Mouse (Mus musculus) brain, embryonic 14.5 days (tissue): ENCODE measurements around the gene Btf3l4.

Source experiments
- CTCF ChIP-seq: fragments of 200-500 bp; IDR thresholded peaks from 2 replicates; pipeline ENCODE4 v1.5.1; 2012; ENCODE audit warnings: inconsistent platforms, mild to moderate bottlenecking, moderate library complexity, borderline replicate concordance; ENCODE audit not compliant: insufficient read depth, insufficient read length; ENCODE audit errors: extremely low read depth
- POLR2A ChIP-seq: fragments of 200-500 bp; IDR thresholded peaks from 2 replicates; pipeline ENCODE4 v1.6.1; 2012; ENCODE audit warnings: mild to moderate bottlenecking, inconsistent platforms, borderline replicate concordance; ENCODE audit not compliant: poor library complexity, insufficient read depth, insufficient read length, severe bottlenecking; ENCODE audit errors: extremely low read depth

DNA sequence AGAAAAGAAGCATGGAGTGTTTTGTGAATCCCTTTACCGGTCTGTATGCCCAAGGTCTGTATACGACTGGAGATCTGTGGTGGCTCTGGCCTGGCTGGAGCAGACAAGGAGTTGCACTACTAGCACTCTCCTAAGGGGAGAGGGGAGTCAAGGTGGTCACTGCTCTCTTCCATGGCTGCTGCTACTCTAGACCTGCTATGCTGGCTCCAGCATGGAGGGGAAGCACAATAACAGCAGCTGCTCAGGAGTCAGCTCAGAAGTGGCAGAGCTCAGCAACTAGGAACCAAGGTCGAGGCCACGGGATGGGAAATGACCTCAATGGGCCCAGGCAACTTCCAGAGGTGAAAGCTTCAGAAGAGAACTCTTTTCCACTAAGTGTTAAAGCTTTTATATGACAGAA, 22.3 kb downstream of the Btf3l4 start:
- TF ChIP-seq CTCF (no peak), POLR2A (no peak)
